Mouse (Mus musculus) liver, postnatal 0 days (tissue): ENCODE data around the gene Mink1.

Experiments used
- CTCF ChIP-seq: sonication (generic); IDR thresholded peaks from 2 replicates; pipeline ENCODE4 v1.5.1; 2016; ENCODE audit warnings: antibody characterized with exemption, low read depth
- EP300 ChIP-seq: IDR thresholded peaks from 2 replicates; pipeline ENCODE4 v1.6.1; 2016; ENCODE audit warnings: antibody characterized with exemption, low read depth, mild to moderate bottlenecking

GRCm38 (mm10) chr11:70595638-70596037, 33.0 kb downstream of the Mink1 start:
- TF ChIP-seq CTCF (no peak), EP300 (no peak)
